Mouse (Mus musculus) cortical plate, adult 2 months (tissue): ENCODE results near the gene Xylt1.

ENCODE experiments used
- CTCF ChIP-seq: fragments of 200-500 bp; IDR thresholded peaks from 2 replicates; pipeline ENCODE4 v1.5.1; 2011; ENCODE audit warnings: mild to moderate bottlenecking, control low read depth, low read length; ENCODE audit not compliant: insufficient read depth; ENCODE audit errors: extremely low read depth
- POLR2A ChIP-seq: fragments of 200-500 bp; IDR thresholded peaks from 2 replicates; pipeline ENCODE4 v1.6.1; 2011; ENCODE audit warnings: mild to moderate bottlenecking, low read length, control low read depth; ENCODE audit not compliant: insufficient read depth; ENCODE audit errors: extremely low read depth

- TF ChIP-seq POLR2A = no peak
- no peak for TF ChIP-seq CTCF
Measured at GRCm38 (mm10) chr7:117436892-117437291, 56.1 kb downstream of the Xylt1 start.
